Mouse (Mus musculus) midbrain, embryonic 15.5 days (tissue): ENCODE data around the gene Mbd6. TPM values are rescaled to one million over a fixed set of nuclear protein-coding genes. Genes with fewer than 3 reads are reported as not detected.

Source experiments
- ATAC-seq: fragments of 200-750 bp; cut with Nextera tagmentation; replicated peaks from 2 replicates; pipeline ENCODE4 v1.8.0; 2017; ENCODE audit warnings: moderate TSS enrichment
- H3K27ac ChIP-seq: fragments of 300-500 bp; sonication (generic); 2 replicates; pipeline ENCODE4 v1.5.1; 2015; ENCODE audit warnings: mild to moderate bottlenecking, inconsistent platforms
- H3K27me3 ChIP-seq: fragments of 300-500 bp; sonication (generic); replicated peaks from 2 replicates; pipeline ENCODE4 v1.6.1; 2015; ENCODE audit warnings: inconsistent platforms
- H3K36me3 ChIP-seq: fragments of 300-500 bp; sonication (generic); replicated peaks from 2 replicates; pipeline ENCODE4 v1.6.1; 2015; ENCODE audit warnings: inconsistent platforms
- H3K4me1 ChIP-seq: fragments of 300-500 bp; sonication (generic); 2 replicates; pipeline ENCODE4 v1.6.1; 2015; ENCODE audit warnings: inconsistent platforms
- H3K4me2 ChIP-seq: fragments of 300-500 bp; sonication (generic); 2 replicates; pipeline ENCODE4 v1.6.1; 2015; ENCODE audit warnings: inconsistent platforms, mild to moderate bottlenecking, moderate library complexity
- H3K4me3 ChIP-seq: fragments of 300-500 bp; sonication (generic); 2 replicates; pipeline ENCODE4 v1.5.1; 2015; ENCODE audit warnings: mild to moderate bottlenecking, inconsistent platforms
- H3K9ac ChIP-seq: fragments of 300-500 bp; sonication (generic); 2 replicates; pipeline ENCODE4 v1.6.1; 2015; ENCODE audit warnings: mild to moderate bottlenecking, inconsistent platforms
- H3K9me3 ChIP-seq: fragments of 300-500 bp; sonication (generic); 2 replicates; pipeline ENCODE4 v1.6.1; 2016; ENCODE audit warnings: inconsistent platforms
- WGBS: fragments of 180-500 bp; shearing (Covaris S2); methylation state at CpG from one replicate; pipeline ENCODE4 v1.1.7; 2015; ENCODE audit warnings: mixed read lengths; 5-methylcytosine and 5-hydroxymethylcytosine counted together
- polyA plus RNA-seq: library from polyadenylated mRNA; unstranded; fragments of >200 nt; fragmentation: Nextera tagmentation; extraction: Ambion mirVana; gene quantifications from 2 replicates; pipeline ENCODE4 v1.2.1, GENCODE M21; 2015

The Mbd6 gene
- polyA plus RNA-seq, result 16.2 and 18.8 TPM in 2 replicates

- no peaks in the 10 kb centered on the region for H3K27me3 ChIP-seq
- peak within 1 kb of the TSS; percentile 91 for H3K27ac ChIP-seq
- H3K4me1 ChIP-seq, result peaks cover 69% of the 10 kb centered on the region
- WGBS, result under 1% methylated on average over 38 of the region's 65 CpGs
- ATAC-seq, result peak; percentile 9; the same call in 1 of the 2 replicates
- peak within 1 kb of the TSS; percentile 56 for H3K4me3 ChIP-seq
- H3K4me2 ChIP-seq, result peak within 1 kb of the TSS; percentile 87
- peak within 1 kb of the TSS; percentile 63 for H3K9ac ChIP-seq
- peaks cover 6% of the 10 kb centered on the region; the same call in 1 of the 2 replicates for H3K36me3 ChIP-seq
- H3K9me3 ChIP-seq, result no peaks in the 10 kb centered on the region
These were observed at the start of gene Mbd6 for GRCm38 (mm10) chr10:127288800-127289572. Mbd6 (minus strand) TSS chr10:127289018.

GRCm38 (mm10) chr10:127337536-127338099 lies 48.8 kb upstream of the Mbd6 start:
- H3K4me1 ChIP-seq, result peaks cover 37% of the 10 kb centered on the region
- no peak overlapping the region for H3K9ac ChIP-seq
- peaks cover 31% of the 10 kb centered on the region for H3K27me3 ChIP-seq
- 85% methylated on average over 6 of the region's 6 CpGs for WGBS
- H3K36me3 ChIP-seq, result no peaks in the 10 kb centered on the region
- no peaks in the 10 kb centered on the region for H3K9me3 ChIP-seq
- H3K27ac ChIP-seq, result no peak overlapping the region
- no peak overlapping the region for H3K4me2 ChIP-seq
- no peak overlapping the region for H3K4me3 ChIP-seq
- ATAC-seq, result no peak

DNA sequence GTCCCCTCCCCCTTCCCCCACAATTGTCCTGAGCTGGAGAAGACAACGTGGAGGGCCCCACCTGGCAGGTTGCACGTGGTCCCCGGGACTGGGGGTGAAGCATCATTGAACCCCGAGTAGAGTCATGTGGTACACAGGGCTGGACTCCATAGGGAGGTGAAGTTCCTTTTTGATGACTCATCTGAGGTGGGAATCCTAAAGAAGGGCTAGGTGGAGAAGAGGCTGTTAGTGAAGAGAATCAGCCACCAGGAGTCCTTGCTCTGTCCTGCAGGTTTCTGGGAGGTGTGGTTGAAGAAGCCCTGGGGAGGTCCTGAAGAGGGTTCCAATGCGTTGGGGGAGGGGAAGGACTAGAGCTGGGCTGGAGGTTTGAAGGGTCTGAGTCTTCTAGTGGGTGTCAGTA lies 48.1 kb upstream of the Mbd6 start:
- WGBS, result 79% methylated on average over 5 of the region's 5 CpGs
- Histone ChIP-seq H3K9ac (no peak overlapping the region), H3K4me1 (peaks cover 30% of the 10 kb centered on the region), H3K9me3 (no peaks in the 10 kb centered on the region), H3K27ac (no peak overlapping the region), H3K4me3 (no peak overlapping the region), H3K36me3 (no peaks in the 10 kb centered on the region), H3K27me3 (peaks cover 24% of the 10 kb centered on the region), H3K4me2 (no peak overlapping the region)
- ATAC-seq, result no peak

GRCm38 (mm10) chr10:127335271-127335670 lies 46.5 kb upstream of the Mbd6 start:
- WGBS, result 55% methylated on average over 1 of the region's 1 CpGs
- no peaks in the 10 kb centered on the region for H3K36me3 ChIP-seq
- no peak overlapping the region for H3K27ac ChIP-seq
- H3K9me3 ChIP-seq, result no peaks in the 10 kb centered on the region
- no peak overlapping the region for H3K4me2 ChIP-seq
- ATAC-seq, result no peak
- no peak overlapping the region for H3K4me3 ChIP-seq
- peaks cover 14% of the 10 kb centered on the region for H3K27me3 ChIP-seq
- no peak overlapping the region for H3K9ac ChIP-seq
- H3K4me1 ChIP-seq, result peaks cover 16% of the 10 kb centered on the region

GRCm38 (mm10) chr10:127333152-127333551 lies 44.3 kb upstream of the Mbd6 start:
- ATAC-seq, result no peak
- no peak overlapping the region for H3K4me3 ChIP-seq
- WGBS, result 62% methylated on average over 5 of the region's 5 CpGs
- no peak overlapping the region for H3K27ac ChIP-seq
- H3K4me2 ChIP-seq, result no peak overlapping the region
- no peak overlapping the region for H3K9ac ChIP-seq
- peaks cover 21% of the 10 kb centered on the region for H3K27me3 ChIP-seq
- no peaks in the 10 kb centered on the region for H3K36me3 ChIP-seq
- no peaks in the 10 kb centered on the region for H3K9me3 ChIP-seq
- H3K4me1 ChIP-seq, result no peaks in the 10 kb centered on the region

DNA sequence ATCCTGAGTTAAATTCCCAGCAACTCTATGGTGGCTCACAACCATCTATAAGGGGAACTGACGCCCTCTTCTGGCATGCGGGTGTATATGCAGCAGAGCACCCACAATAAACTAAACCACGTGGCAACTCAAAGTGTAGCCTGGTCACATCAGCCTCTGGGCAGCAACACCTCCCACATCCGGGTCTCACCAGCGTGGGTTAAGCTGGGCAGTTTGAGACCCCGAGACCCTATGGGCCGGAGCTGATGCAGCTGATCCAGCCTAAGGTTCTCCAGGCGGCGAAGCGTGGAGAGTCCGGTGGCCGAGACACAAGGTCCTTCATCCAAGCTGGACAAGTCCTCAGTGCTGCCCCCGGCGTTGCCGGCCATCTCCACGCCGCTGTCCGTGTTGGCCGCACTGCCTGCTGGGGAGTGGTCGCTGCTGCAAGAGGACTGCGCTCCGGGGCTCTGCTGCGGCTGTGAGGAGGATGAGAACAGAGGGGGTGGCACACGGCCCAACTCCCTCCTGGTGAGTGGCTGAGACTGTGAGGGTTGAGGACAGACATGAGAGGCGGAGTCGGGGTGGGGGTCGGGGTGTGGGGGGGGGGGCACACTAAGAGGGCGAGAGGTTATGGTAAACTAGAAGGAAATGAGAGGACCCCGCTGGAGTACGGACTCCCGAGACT lies 43.5 kb upstream of the Mbd6 start:
- Histone ChIP-seq H3K27ac (no peak overlapping the region), H3K4me1 (no peaks in the 10 kb centered on the region), H3K27me3 (peaks cover 29% of the 10 kb centered on the region), H3K36me3 (no peaks in the 10 kb centered on the region), H3K4me3 (peak overlapping the region; percentile 18; the same call in 1 of the 2 replicates), H3K9ac (peak overlapping the region; percentile 21; the same call in 1 of the 2 replicates), H3K9me3 (no peaks in the 10 kb centered on the region), H3K4me2 (peak overlapping the region; percentile 41)
- WGBS, result 23% methylated on average over 31 of the region's 31 CpGs
- ATAC-seq, result 0 out of 2 replicates have a peak, but pooled peaks have one; percentile 46

DNA sequence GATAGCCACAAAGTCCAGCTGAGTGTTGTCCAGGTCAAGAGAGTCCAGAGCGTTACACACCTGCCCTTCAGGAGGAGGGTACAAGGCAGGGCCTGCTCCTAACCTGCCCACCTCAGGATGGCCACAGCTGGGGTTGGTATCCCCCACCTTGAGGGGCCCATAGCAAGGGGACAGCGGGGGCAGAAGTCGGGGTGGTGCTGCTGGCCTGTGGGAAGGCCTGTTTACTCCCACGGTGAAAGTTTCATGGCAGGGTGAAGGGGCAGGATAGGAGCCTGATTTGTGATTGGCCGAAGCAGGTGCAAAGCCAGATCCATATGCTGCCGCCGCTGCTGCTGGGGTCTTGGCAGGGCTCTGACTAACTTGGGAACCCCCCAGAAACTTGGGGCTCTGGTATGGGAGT lies 41.4 kb upstream of the Mbd6 start:
- Histone ChIP-seq H3K4me1 (peaks cover 11% of the 10 kb centered on the region), H3K27ac (no peak overlapping the region), H3K4me3 (no peak overlapping the region), H3K27me3 (peaks cover 49% of the 10 kb centered on the region), H3K9me3 (no peaks in the 10 kb centered on the region), H3K9ac (no peak overlapping the region), H3K4me2 (no peak overlapping the region), H3K36me3 (no peaks in the 10 kb centered on the region)
- WGBS, result 81% methylated on average over 7 of the region's 7 CpGs
- ATAC-seq, result no peak

DNA sequence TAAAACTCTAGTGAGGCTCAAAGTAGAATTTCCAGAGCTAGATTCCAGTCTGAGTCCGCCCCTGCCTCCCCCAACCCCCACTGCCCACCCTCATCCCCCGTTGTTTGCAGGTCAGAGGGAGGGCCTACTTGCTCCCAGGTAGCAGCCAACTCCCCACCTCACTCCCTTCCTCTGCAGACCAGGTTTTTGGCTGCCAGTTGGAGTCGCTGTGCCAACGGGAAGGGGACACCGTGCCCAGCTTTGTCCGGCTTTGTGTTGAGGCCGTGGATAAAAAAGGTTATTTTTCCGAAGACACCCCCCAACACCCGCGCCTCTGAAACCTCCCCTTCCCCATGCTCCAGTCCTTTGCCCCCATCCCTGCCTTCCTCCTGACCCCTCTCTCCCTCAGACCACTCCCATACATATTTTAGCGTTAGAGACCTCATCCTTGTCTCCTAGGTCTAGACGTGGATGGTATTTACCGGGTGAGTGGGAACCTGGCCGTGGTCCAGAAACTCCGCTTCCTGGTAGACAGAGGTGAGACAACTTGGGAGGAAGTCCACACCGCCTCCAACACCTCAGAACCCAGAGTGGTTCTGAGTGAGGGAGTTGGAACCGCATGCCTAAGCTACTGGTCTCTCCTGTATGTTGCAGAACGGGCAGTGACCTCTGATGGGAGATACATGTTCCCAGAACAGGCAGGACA lies 38.8 kb upstream of the Mbd6 start:
- no peak overlapping the region for H3K27ac ChIP-seq
- no peaks in the 10 kb centered on the region for H3K9me3 ChIP-seq
- H3K4me1 ChIP-seq, result peaks cover 11% of the 10 kb centered on the region
- no peaks in the 10 kb centered on the region for H3K36me3 ChIP-seq
- no peak for ATAC-seq
- H3K4me2 ChIP-seq, result no peak overlapping the region
- 58% methylated on average over 18 of the region's 18 CpGs for WGBS
- no peak overlapping the region for H3K9ac ChIP-seq
- H3K27me3 ChIP-seq, result peaks cover 69% of the 10 kb centered on the region
- no peak overlapping the region for H3K4me3 ChIP-seq

DNA sequence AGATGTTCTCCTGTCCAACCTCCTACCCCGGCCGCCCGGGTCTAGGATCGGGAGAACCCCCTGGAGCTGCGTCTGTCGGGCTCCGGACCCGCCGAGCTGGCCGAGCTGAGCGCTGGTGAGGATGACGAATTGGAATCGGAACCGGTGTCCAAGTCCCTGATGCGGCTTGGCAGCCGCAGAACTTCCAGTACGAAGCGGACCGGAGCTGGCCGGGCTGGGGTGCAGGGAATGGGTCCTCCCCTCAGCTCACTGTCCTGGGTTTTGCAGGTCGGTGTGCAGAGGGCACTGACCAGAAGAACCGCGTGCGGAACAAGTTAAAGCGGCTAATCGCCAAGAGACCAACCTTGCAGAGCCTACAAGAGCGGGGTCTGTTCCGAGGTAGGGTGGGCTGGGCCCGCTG lies 38.0 kb upstream of the Mbd6 start:
- 5% methylated on average over 29 of the region's 29 CpGs for WGBS
- H3K9me3 ChIP-seq, result no peaks in the 10 kb centered on the region
- no peaks in the 10 kb centered on the region for H3K36me3 ChIP-seq
- peak overlapping the region; percentile 25 for H3K4me3 ChIP-seq
- H3K4me2 ChIP-seq, result peak overlapping the region; percentile 55
- ATAC-seq, result no peak
- no peak overlapping the region for H3K9ac ChIP-seq
- H3K27me3 ChIP-seq, result peaks cover 73% of the 10 kb centered on the region
- H3K27ac ChIP-seq, result no peak overlapping the region
- H3K4me1 ChIP-seq, result peaks cover 11% of the 10 kb centered on the region

DNA sequence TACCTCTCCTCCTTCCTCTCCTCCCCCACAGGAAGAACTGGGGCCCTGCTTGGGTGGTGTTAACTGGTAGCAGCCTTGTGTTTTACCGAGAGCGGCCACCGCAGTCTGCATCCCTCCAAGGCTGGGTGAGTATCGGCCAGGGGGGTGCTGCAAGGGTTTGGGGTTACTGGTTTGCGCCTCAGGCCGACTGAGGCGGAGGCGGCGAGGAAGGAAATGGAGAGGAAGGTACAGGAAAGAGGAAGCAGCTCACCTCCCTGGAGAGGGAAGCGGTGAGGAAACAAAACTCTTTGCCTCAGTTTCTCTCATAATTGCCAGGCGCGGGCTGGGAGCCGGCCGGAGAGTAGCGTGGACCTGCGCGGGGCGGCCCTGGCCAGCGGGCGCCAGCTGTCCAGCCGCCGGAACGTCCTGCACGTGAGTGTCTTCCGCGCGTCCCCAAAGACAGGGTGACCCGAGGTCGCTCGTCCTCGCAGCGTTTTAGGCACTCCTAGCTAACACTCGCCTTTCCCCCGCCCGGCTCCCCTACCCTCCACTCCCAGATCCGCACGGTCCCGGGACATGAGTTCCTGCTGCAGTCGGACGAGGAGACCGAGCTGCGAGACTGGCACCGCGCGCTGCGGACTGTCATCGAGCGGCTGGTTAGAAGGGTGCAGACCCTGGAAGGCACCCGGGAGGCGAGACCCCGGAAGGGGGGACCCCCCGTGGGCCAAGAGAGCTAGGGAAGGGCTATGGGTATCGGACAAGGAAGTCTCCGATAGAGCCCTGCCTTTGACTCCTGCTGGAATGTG lies 37.4 kb upstream of the Mbd6 start:
- Histone ChIP-seq H3K4me1 (peaks cover 11% of the 10 kb centered on the region), H3K4me3 (peak overlapping the region; percentile 25), H3K27ac (no peak overlapping the region), H3K27me3 (peaks cover 76% of the 10 kb centered on the region), H3K4me2 (peak overlapping the region; percentile 55), H3K9me3 (no peaks in the 10 kb centered on the region), H3K36me3 (no peaks in the 10 kb centered on the region), H3K9ac (no peak overlapping the region)
- WGBS, result 1% methylated on average over 54 of the region's 54 CpGs
- 0 out of 2 replicates have a peak, but pooled peaks have one; percentile 39 for ATAC-seq

- Histone ChIP-seq H3K4me3 (no peak overlapping the region), H3K27me3 (peaks cover 75% of the 10 kb centered on the region), H3K9me3 (no peaks in the 10 kb centered on the region), H3K36me3 (no peaks in the 10 kb centered on the region), H3K4me1 (peaks cover 11% of the 10 kb centered on the region), H3K4me2 (no peak overlapping the region), H3K27ac (no peak overlapping the region), H3K9ac (no peak overlapping the region)
- WGBS, result 32% methylated on average over 14 of the region's 14 CpGs
- ATAC-seq, result no peak
These were observed 36.7 kb upstream of the Mbd6 start for GRCm38 (mm10) chr10:127325454-127326016.
